Mouse (Mus musculus) erythroblast, embryonic 14.5 days (primary cell): ENCODE data around the gene Cnp. TPM values are rescaled to one million over a fixed set of nuclear protein-coding genes. Genes with fewer than 3 reads are reported as not detected.
A peak's percentile ranks its signal among the peaks of the same experiment; 100 is the strongest.

Source experiments
- H3K27me3 ChIP-seq: 2 replicates; pipeline ENCODE4 v1.6.1; 2012; ENCODE audit warnings: inconsistent platforms; ENCODE audit not compliant: control insufficient read depth
- H3K36me3 ChIP-seq: 2 replicates; pipeline ENCODE4 v1.6.1; 2012; ENCODE audit warnings: mild to moderate bottlenecking, inconsistent platforms; ENCODE audit not compliant: control insufficient read depth
- H3K4me1 ChIP-seq: 2 replicates; pipeline ENCODE4 v1.6.1; 2012; ENCODE audit warnings: inconsistent platforms; ENCODE audit not compliant: control insufficient read depth
- H3K4me3 ChIP-seq: replicated peaks from 2 replicates; pipeline ENCODE3; 2012; ENCODE audit warnings: moderate library complexity, mild to moderate bottlenecking, inconsistent platforms
- H3K9me3 ChIP-seq: 2 replicates; pipeline ENCODE4 v1.6.1; 2012; ENCODE audit warnings: low read length, inconsistent platforms, mixed read lengths; ENCODE audit not compliant: control insufficient read depth
- GATA1 ChIP-seq: IDR thresholded peaks from 2 replicates; pipeline ENCODE4 v1.6.1; 2012; ENCODE audit warnings: low read length, inconsistent platforms, mixed read lengths
- TAL1 ChIP-seq: IDR thresholded peaks from 3 replicates; pipeline ENCODE4 v1.6.1; 2012; ENCODE audit warnings: low read length, inconsistent platforms, mixed read lengths
- polyA plus RNA-seq: library from polyadenylated mRNA; stranded (reverse); fragments of >175 nt; gene quantifications from 2 replicates; pipeline ENCODE4 v1.2.3, GENCODE M21; 2012

Cnp gene
- polyA plus RNA-seq, 1 experiment = 0.09 TPM

GRCm38 (mm10) chr11:100535996-100536395, 38.7 kb upstream of the Cnp start:
- no peaks in the 10 kb centered on the region for H3K36me3 ChIP-seq
- H3K9me3 ChIP-seq = peaks cover 5% of the 10 kb centered on the region
- H3K4me1 ChIP-seq = peaks cover 2% of the 10 kb centered on the region; the same call in 1 of the 2 replicates
- H3K4me3 ChIP-seq = no peak overlapping the region
- no peaks in the 10 kb centered on the region for H3K27me3 ChIP-seq
- TF ChIP-seq GATA1 (no peak), TAL1 (no peak)

GRCm38 (mm10) chr11:100536466-100536865, 38.2 kb upstream of the Cnp start:
- Histone ChIP-seq H3K4me1 (peaks cover 3% of the 10 kb centered on the region; the same call in 1 of the 2 replicates), H3K27me3 (no peaks in the 10 kb centered on the region), H3K36me3 (no peaks in the 10 kb centered on the region), H3K9me3 (peaks cover 5% of the 10 kb centered on the region), H3K4me3 (no peak overlapping the region)
- no peak for TF ChIP-seq GATA1
- no peak for TF ChIP-seq TAL1

- TF ChIP-seq TAL1 (no peak), GATA1 (no peak)
- Histone ChIP-seq H3K27me3 (no peaks in the 10 kb centered on the region), H3K36me3 (no peaks in the 10 kb centered on the region), H3K9me3 (no peaks in the 10 kb centered on the region), H3K4me3 (no peak overlapping the region), H3K4me1 (peaks cover 16% of the 10 kb centered on the region)
These were observed 33.7 kb upstream of the Cnp start for GRCm38 (mm10) chr11:100540966-100541365.

GRCm38 (mm10) chr11:100541577-100541976, 33.1 kb upstream of the Cnp start:
- Histone ChIP-seq H3K27me3 (no peaks in the 10 kb centered on the region), H3K4me1 (peaks cover 19% of the 10 kb centered on the region), H3K36me3 (no peaks in the 10 kb centered on the region), H3K9me3 (no peaks in the 10 kb centered on the region), H3K4me3 (no peak overlapping the region)
- TF ChIP-seq GATA1 = no peak
- TF ChIP-seq TAL1 = no peak

- Histone ChIP-seq H3K9me3 (no peaks in the 10 kb centered on the region), H3K4me3 (peak within 1 kb of the TSS; percentile 69), H3K4me1 (peaks cover 19% of the 10 kb centered on the region), H3K36me3 (no peaks in the 10 kb centered on the region), H3K27me3 (peaks cover 2% of the 10 kb centered on the region; the same call in 1 of the 2 replicates)
- TF ChIP-seq GATA1 = no peak
- no peak for TF ChIP-seq TAL1
These were observed 29.6 kb upstream of the Cnp start, which contains the start of gene Ttc25 for GRCm38 (mm10) chr11:100544832-100545745. Gene Ttc25, plus strand, starts transcription at chr11:100545607.

GRCm38 (mm10) chr11:100545746-100546085, 29.0 kb upstream of the Cnp start:
- Histone ChIP-seq H3K27me3 (peaks cover 2% of the 10 kb centered on the region; the same call in 1 of the 2 replicates), H3K4me3 (peak overlapping the region; percentile 69), H3K36me3 (no peaks in the 10 kb centered on the region), H3K4me1 (peaks cover 19% of the 10 kb centered on the region), H3K9me3 (no peaks in the 10 kb centered on the region)
- TF ChIP-seq GATA1 (no peak), TAL1 (no peak)

DNA sequence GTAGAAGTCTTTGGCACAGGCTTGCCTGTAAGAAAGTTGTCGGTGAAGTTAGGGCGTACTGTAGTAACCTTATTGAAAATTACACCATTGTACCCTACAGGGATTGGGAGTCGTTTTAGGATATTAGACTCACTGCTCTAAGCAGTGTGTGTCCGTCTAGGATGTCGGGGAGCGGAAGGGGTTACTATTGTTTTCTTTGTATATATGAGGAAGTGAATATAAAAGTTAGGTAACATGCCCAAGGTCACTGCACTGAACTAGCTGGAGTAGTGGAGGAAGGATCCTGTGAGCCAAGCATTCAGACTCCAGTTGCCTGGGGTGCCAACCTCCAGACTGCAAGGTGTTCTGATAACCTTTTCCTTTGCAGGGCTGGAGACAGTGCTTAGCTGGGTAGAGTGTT, 27.7 kb upstream of the Cnp start:
- peaks cover 2% of the 10 kb centered on the region; the same call in 1 of the 2 replicates for H3K27me3 ChIP-seq
- peaks cover 16% of the 10 kb centered on the region for H3K4me1 ChIP-seq
- H3K4me3 ChIP-seq = no peak overlapping the region
- TF ChIP-seq GATA1 = no peak
- no peak for TF ChIP-seq TAL1
- no peaks in the 10 kb centered on the region for H3K9me3 ChIP-seq
- no peaks in the 10 kb centered on the region for H3K36me3 ChIP-seq

GRCm38 (mm10) chr11:100548141-100548540, 26.6 kb upstream of the Cnp start:
- Histone ChIP-seq H3K36me3 (no peaks in the 10 kb centered on the region), H3K4me3 (no peak overlapping the region), H3K27me3 (peaks cover 2% of the 10 kb centered on the region; the same call in 1 of the 2 replicates), H3K9me3 (no peaks in the 10 kb centered on the region), H3K4me1 (peaks cover 16% of the 10 kb centered on the region)
- TF ChIP-seq GATA1 = no peak
- TF ChIP-seq TAL1 = no peak

DNA sequence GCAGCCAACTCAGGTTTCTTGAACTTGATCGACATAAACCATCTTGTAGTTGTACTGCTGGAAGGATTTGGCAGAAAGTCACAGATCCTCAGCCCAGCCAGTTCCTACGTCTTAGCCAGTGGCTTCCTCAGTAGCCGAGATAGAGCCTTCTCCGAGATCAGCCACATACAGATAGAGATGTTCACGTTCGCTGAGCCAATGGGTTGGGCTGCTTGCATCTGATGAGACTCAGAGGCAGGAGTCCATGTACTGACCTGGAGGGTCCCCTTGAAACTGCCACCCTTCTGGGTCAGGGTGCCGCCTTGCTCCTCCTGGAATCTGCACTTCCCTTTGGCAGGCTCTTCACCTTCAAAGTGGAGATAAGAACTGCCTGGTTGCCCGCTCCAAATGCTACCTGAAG, 25.2 kb upstream of the Cnp start:
- H3K36me3 ChIP-seq = no peaks in the 10 kb centered on the region
- H3K9me3 ChIP-seq = no peaks in the 10 kb centered on the region
- peaks cover 2% of the 10 kb centered on the region; the same call in 1 of the 2 replicates for H3K27me3 ChIP-seq
- peaks cover 16% of the 10 kb centered on the region for H3K4me1 ChIP-seq
- no peak overlapping the region for H3K4me3 ChIP-seq
- no peak for TF ChIP-seq TAL1
- TF ChIP-seq GATA1 = no peak
